Mouse (Mus musculus) c-Kit-positive CD71-negative TER-119-negative erythroid progenitor cells, embryonic 14.5 days (primary cell): Measurements from ENCODE around the gene Prpf6.
A peak's percentile ranks its signal among the peaks of the same experiment; 100 is the strongest.

ENCODE experiments used
- DNase-seq: peaks from one replicate; pipeline ENCODE4 v3.0.0-alpha.2; 2013; ENCODE audit warnings: low read depth

The Prpf6 gene

GRCm38 (mm10) chr2:181658930-181659555 is 67.4 kb downstream of the Prpf6 start:
- peak; percentile 66 for DNase-seq

GRCm38 (mm10) chr2:181659609-181660055 is 68.0 kb downstream of the Prpf6 start:
- DNase-seq, result peak; percentile 83

- DNase-seq, result no peak
These were observed 71.1 kb downstream of the Prpf6 start for GRCm38 (mm10) chr2:181662620-181663297.

- no peak for DNase-seq
These were observed 71.6 kb downstream of the Prpf6 start for GRCm38 (mm10) chr2:181663298-181663630.

GRCm38 (mm10) chr2:181670285-181670912 is 78.7 kb downstream of the Prpf6 start:
- DNase-seq, result no peak

- DNase-seq, result no peak
These were observed 79.2 kb downstream of the Prpf6 start for GRCm38 (mm10) chr2:181670913-181671311.

GRCm38 (mm10) chr2:181671326-181671725 is 79.7 kb downstream of the Prpf6 start, which contains the start of gene Sox18:
Gene Sox18 (minus strand): TSS chr2:181671640.
- no peak for DNase-seq

GRCm38 (mm10) chr2:181671984-181672383 is 80.3 kb downstream of the Prpf6 start:
- DNase-seq, result no peak

- DNase-seq, result no peak
These were observed 81.8 kb downstream of the Prpf6 start for GRCm38 (mm10) chr2:181673501-181673900.

- no peak for DNase-seq
These were observed 83.3 kb downstream of the Prpf6 start for GRCm38 (mm10) chr2:181674934-181675333.

GRCm38 (mm10) chr2:181675454-181675853 is 83.8 kb downstream of the Prpf6 start:
- DNase-seq, result no peak

GRCm38 (mm10) chr2:181676424-181676823 is 84.8 kb downstream of the Prpf6 start:
- DNase-seq, result no peak

GRCm38 (mm10) chr2:181677096-181677754 is 85.6 kb downstream of the Prpf6 start:
- DNase-seq, result no peak

- DNase-seq, result no peak
These were observed 86.1 kb downstream of the Prpf6 start for GRCm38 (mm10) chr2:181677755-181678098.

GRCm38 (mm10) chr2:181678780-181679179 is 87.1 kb downstream of the Prpf6 start:
- peak; percentile 77 for DNase-seq

- no peak for DNase-seq
These were observed 88.5 kb downstream of the Prpf6 start, which contains the start of gene Tcea2 for GRCm38 (mm10) chr2:181679951-181680715. Gene Tcea2 (plus strand): TSS chr2:181680310.

GRCm38 (mm10) chr2:181680716-181681117 is 89.0 kb downstream of the Prpf6 start:
- DNase-seq, result no peak

GRCm38 (mm10) chr2:181681978-181682377 is 90.3 kb downstream of the Prpf6 start:
- no peak for DNase-seq

- DNase-seq, result no peak
These were observed 91.7 kb downstream of the Prpf6 start for GRCm38 (mm10) chr2:181683381-181683780.

- DNase-seq, result no peak
These were observed 93.0 kb downstream of the Prpf6 start for GRCm38 (mm10) chr2:181684713-181685112.

- DNase-seq, result no peak
These were observed 94.0 kb downstream of the Prpf6 start for GRCm38 (mm10) chr2:181685686-181686085.

GRCm38 (mm10) chr2:181687586-181687985 is 95.9 kb downstream of the Prpf6 start:
- DNase-seq, result no peak
